Mouse (Mus musculus) midbrain, postnatal 0 days (tissue): ENCODE data around the gene Cyp1a2. TPM values are rescaled to one million over a fixed set of nuclear protein-coding genes. Genes with fewer than 3 reads are reported as not detected.

Experiments
- ATAC-seq: fragments of 200-750 bp; cut with Nextera tagmentation; 2 replicates; pipeline ENCODE4 v1.8.0; 2017; ENCODE audit warnings: moderate number of reproducible peaks, mild to moderate bottlenecking, moderate TSS enrichment, moderate library complexity; ENCODE audit not compliant: low FRiP score
- DNase-seq: peaks from one replicate; pipeline ENCODE4 v3.0.0-alpha.2; 2015; ENCODE audit warnings: low spot score
- H3K27ac ChIP-seq: fragments of 300-500 bp; sonication (generic); 2 replicates; pipeline ENCODE4 v1.5.1; 2014; ENCODE audit warnings: low read depth, mild to moderate bottlenecking, low read length, mixed read lengths
- H3K27me3 ChIP-seq: fragments of 300-500 bp; sonication (generic); 2 replicates; pipeline ENCODE4 v1.6.1; 2014; ENCODE audit warnings: low read length, control low read depth, mixed read lengths; ENCODE audit not compliant: insufficient read depth
- H3K36me3 ChIP-seq: fragments of 300-500 bp; sonication (generic); 2 replicates; pipeline ENCODE4 v1.6.1; 2014; ENCODE audit warnings: low read length, control low read depth, mixed read lengths; ENCODE audit not compliant: insufficient read depth
- H3K4me1 ChIP-seq: fragments of 300-500 bp; sonication (generic); 2 replicates; pipeline ENCODE4 v1.6.1; 2014; ENCODE audit warnings: mild to moderate bottlenecking, control low read depth, antibody characterized with exemption, low read length, mixed read lengths; ENCODE audit not compliant: insufficient read depth
- H3K4me2 ChIP-seq: fragments of 300-500 bp; sonication (generic); 2 replicates; pipeline ENCODE4 v1.6.1; 2014; ENCODE audit warnings: low read depth, mild to moderate bottlenecking, low read length, mixed read lengths; ENCODE audit not compliant: poor library complexity, severe bottlenecking
- H3K4me3 ChIP-seq: fragments of 300-500 bp; sonication (generic); 2 replicates; pipeline ENCODE4 v1.5.1; 2014; ENCODE audit warnings: low read depth, mild to moderate bottlenecking, low read length, moderate library complexity
- H3K9ac ChIP-seq: fragments of 300-500 bp; sonication (generic); replicated peaks from 2 replicates; pipeline ENCODE4 v1.6.1; 2014; ENCODE audit warnings: mild to moderate bottlenecking, low read length, moderate library complexity, mixed read lengths; ENCODE audit not compliant: poor library complexity, severe bottlenecking
- H3K9me3 ChIP-seq: fragments of 300-500 bp; sonication (generic); 2 replicates; pipeline ENCODE4 v1.6.1; 2016; ENCODE audit warnings: low read length, control low read depth
- CTCF ChIP-seq: IDR thresholded peaks from 2 replicates; pipeline ENCODE4 v1.5.1; 2016; ENCODE audit warnings: antibody characterized with exemption, mild to moderate bottlenecking
- WGBS: fragments of 180-500 bp; shearing (Covaris S2); extraction: QIAGEN DNeasy Blood & Tissue Kit; methylation state at CpG from one replicate; pipeline ENCODE4 v1.1.7; 2014; 5-methylcytosine and 5-hydroxymethylcytosine counted together
- polyA plus RNA-seq: library from polyadenylated mRNA; unstranded; fragments of >200 nt; fragmentation: Nextera tagmentation; extraction: Ambion mirVana; gene quantifications from 2 replicates; pipeline ENCODE4 v1.2.1, GENCODE M21; 2015
- total RNA-seq: library from RNA; depleted of rRNA; stranded (reverse); fragments of >200 nt; gene quantifications from 2 replicates; pipeline ENCODE4 v1.2.3, GENCODE M21; 2014

Gene Cyp1a2
- total and polyA plus RNA-seq, 2 experiments from 2014 or later: not detected

- Histone ChIP-seq H3K4me3 (no peak overlapping the region), H3K9ac (no peak overlapping the region), H3K27ac (no peak overlapping the region), H3K27me3 (no peaks in the 10 kb centered on the region), H3K9me3 (no peaks in the 10 kb centered on the region), H3K36me3 (no peaks in the 10 kb centered on the region), H3K4me1 (no peaks in the 10 kb centered on the region), H3K4me2 (no peak overlapping the region)
- no peak for TF ChIP-seq CTCF
- 90% methylated on average over 3 of the region's 3 CpGs for WGBS
- no peak for ATAC-seq
- DNase-seq: no peak
These were observed 23.0 kb upstream of the Cyp1a2 start for GRCm38 (mm10) chr9:57706496-57706895.

DNA sequence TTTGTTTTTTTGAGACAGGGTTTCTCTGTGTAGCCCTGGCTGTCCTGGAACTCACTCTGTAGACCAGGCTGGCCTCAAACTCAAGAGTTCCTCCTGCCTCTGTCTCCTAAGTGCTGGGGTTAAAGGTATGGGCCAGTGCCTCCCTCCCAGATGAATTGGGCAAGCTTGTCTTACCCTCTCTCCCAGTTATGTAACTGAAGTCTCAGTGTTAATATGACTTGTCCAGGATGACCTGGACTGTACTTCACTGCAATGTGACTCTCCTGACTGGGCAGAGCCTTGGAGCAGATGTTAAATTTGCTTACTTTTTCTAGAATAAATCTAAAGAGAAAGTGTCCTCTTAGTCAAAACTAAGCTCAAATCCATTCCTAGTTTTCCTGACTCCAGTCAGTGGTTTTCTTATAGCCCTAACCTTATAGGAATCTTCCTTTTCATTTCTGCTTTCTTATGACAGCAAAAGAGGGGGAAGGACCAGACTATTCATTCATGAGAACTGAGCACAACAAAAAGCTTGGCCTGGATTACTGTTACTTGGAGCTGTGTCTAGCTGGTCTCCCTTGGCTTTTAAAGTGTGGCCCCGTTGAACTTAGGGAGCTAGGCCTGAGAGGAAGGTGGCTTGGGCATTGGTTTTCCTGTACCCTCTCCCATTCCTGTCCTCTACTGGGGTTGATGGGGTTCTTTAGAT lies 15.1 kb upstream of the Cyp1a2 start:
- 81% methylated on average over 1 of the region's 1 CpGs for WGBS
- peak; percentile 62 for DNase-seq

DNA sequence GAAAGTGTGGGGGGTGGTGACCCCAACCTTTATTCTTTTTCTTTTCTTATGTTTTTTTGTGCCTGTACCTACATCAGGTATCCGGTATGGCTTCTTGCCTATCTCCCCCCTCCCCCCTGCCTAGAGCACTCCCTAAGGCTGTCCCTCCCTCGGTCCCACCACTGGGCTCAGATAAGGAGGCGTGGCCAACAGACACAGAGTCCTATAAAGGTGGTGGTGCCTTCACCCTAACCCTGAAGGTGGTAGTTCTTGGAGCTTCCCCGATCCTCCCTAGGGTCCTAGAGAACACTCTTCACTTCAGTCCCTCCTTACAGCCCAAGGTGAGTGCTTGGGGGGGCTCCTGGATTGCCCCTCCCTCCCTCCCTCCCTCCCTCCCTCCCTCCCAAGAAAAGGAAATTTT lies 13.9 kb upstream of the Cyp1a2 start:
- no peaks in the 10 kb centered on the region for H3K36me3 ChIP-seq
- no peak for ATAC-seq
- H3K27me3 ChIP-seq: peaks cover 5% of the 10 kb centered on the region; the same call in 1 of the 2 replicates
- H3K4me3 ChIP-seq: 0 out of 2 replicates have a peak overlapping the region, but pooled peaks have one; percentile 50
- TF ChIP-seq CTCF: no peak
- H3K4me2 ChIP-seq: no peak overlapping the region
- no peak overlapping the region for H3K27ac ChIP-seq
- DNase-seq: no peak
- H3K4me1 ChIP-seq: 0 out of 2 replicates have a peak, but pooled peaks cover 6% of the 10 kb centered on the region
- 20% methylated on average over 4 of the region's 4 CpGs for WGBS
- no peaks in the 10 kb centered on the region for H3K9me3 ChIP-seq
- H3K9ac ChIP-seq: no peak overlapping the region

More for the DNA sequence above, 15.1 kb upstream of the Cyp1a2 start:
- H3K4me2 ChIP-seq: no peak overlapping the region
- no peaks in the 10 kb centered on the region for H3K9me3 ChIP-seq
- H3K4me1 ChIP-seq: 0 out of 2 replicates have a peak, but pooled peaks cover 6% of the 10 kb centered on the region
- no peaks in the 10 kb centered on the region for H3K36me3 ChIP-seq
- peaks cover 5% of the 10 kb centered on the region; the same call in 1 of the 2 replicates for H3K27me3 ChIP-seq
- H3K4me3 ChIP-seq: no peak overlapping the region
- ATAC-seq: no peak
- H3K9ac ChIP-seq: no peak overlapping the region
- H3K27ac ChIP-seq: no peak overlapping the region
- no peak for TF ChIP-seq CTCF

- peak overlapping the region; percentile 18; the same call in 1 of the 2 replicates for H3K27ac ChIP-seq
- H3K27me3 ChIP-seq: peaks cover 5% of the 10 kb centered on the region; the same call in 1 of the 2 replicates
- DNase-seq (peak; percentile 58), ATAC-seq (peak; percentile 74)
- H3K9ac ChIP-seq: peak overlapping the region; percentile 76
- no peak for TF ChIP-seq CTCF
- no peaks in the 10 kb centered on the region for H3K36me3 ChIP-seq
- H3K9me3 ChIP-seq: no peaks in the 10 kb centered on the region
- 0 out of 2 replicates have a peak, but pooled peaks cover 6% of the 10 kb centered on the region for H3K4me1 ChIP-seq
- H3K4me2 ChIP-seq: peak overlapping the region; percentile 97
- 2% methylated on average over 41 of the region's 42 CpGs for WGBS
- H3K4me3 ChIP-seq: peak overlapping the region; percentile 50
These were observed 13.1 kb upstream of the Cyp1a2 start for GRCm38 (mm10) chr9:57696380-57697285.

GRCm38 (mm10) chr9:57694108-57694507 lies 10.6 kb upstream of the Cyp1a2 start:
- Histone ChIP-seq H3K4me2 (no peak overlapping the region), H3K27ac (no peak overlapping the region), H3K4me3 (no peak overlapping the region), H3K36me3 (no peaks in the 10 kb centered on the region), H3K27me3 (peaks cover 5% of the 10 kb centered on the region; the same call in 1 of the 2 replicates), H3K9me3 (no peaks in the 10 kb centered on the region), H3K4me1 (0 out of 2 replicates have a peak, but pooled peaks cover 6% of the 10 kb centered on the region), H3K9ac (no peak overlapping the region)
- no peak for TF ChIP-seq CTCF
- ATAC-seq (no peak), DNase-seq (no peak)
- WGBS: 81% methylated on average over 2 of the region's 2 CpGs
